Comparison of ENCODE assay signal across 9 mouse cellular contexts in genomic region chr3:68713550-68713949, GRCm38 (mm10). TPM values are rescaled to one million over a fixed set of nuclear protein-coding genes. Genes with fewer than 3 reads are reported as not detected.
DNase-seq lines count a peak whose midpoint lies in the region; ATAC-seq lines count a peak whose summit lies in the region.
"Had no signal": no experiment of that assay in that cellular context is flagged by ENCODE, and none has a peak within 500 bp of the region (broad histone marks: within the 10 kb centered on the region; RNA-seq: fewer than 3 reads in every experiment).

No protein-coding gene starts in this region.

- no peak overlapping the region for H3K27ac ChIP-seq in heart, embryonic 13.5 days (replicated peaks)
- H3K27ac ChIP-seq: neural tube, embryonic 13.5 days had no signal

- 6% methylated on average over 7 of the region's 7 CpGs for WGBS in heart, embryonic 13.5 days

- no peaks in the 10 kb centered on the region for H3K9me3 ChIP-seq in heart, embryonic 13.5 days
- H3K9me3 ChIP-seq: neural tube, embryonic 13.5 days had no signal

- H3K4me1 ChIP-seq in heart, embryonic 13.5 days = 0 out of 2 replicates have a peak, but pooled peaks cover 3% of the 10 kb centered on the region
- H3K4me1 ChIP-seq: neural tube, embryonic 13.5 days had no signal

- peak overlapping the region; percentile 60 for H3K4me2 ChIP-seq in heart, embryonic 13.5 days
- H3K4me2 ChIP-seq: neural tube, embryonic 13.5 days had no signal

- H3K4me3 ChIP-seq in heart, embryonic 13.5 days = peak overlapping the region; percentile 40
- H3K4me3 ChIP-seq: neural tube, embryonic 13.5 days had no signal

- DNase-seq in kidney, adult 18-20 months = peak; percentile 63
- DNase-seq in kidney, adult 11 months = no peak
- DNase-seq in T-cell, adult 2 months (ENCODE audit: low spot score) = peak; percentile 40
- peak; percentile 85 for DNase-seq in embryo, embryonic 10.5 days (ENCODE audit: low spot score)
- DNase-seq in kidney, postnatal 25 days = peak; percentile 55 to 83
- DNase-seq in lung, postnatal 14 days = peak; percentile 78
- peak; percentile 61 to 83 for DNase-seq in spleen, postnatal 4 days (ENCODE audit: low spot score in 2 of 2)

- H3K36me3 ChIP-seq in heart, embryonic 13.5 days = no peaks in the 10 kb centered on the region
- H3K36me3 ChIP-seq: neural tube, embryonic 13.5 days had no signal

- H3K9ac ChIP-seq in heart, embryonic 13.5 days = no peak overlapping the region
- H3K9ac ChIP-seq: neural tube, embryonic 13.5 days had no signal

- ATAC-seq in heart, embryonic 13.5 days (ENCODE audit: extremely low read depth, insufficient number of reproducible peaks, low FRiP score, low TSS enrichment) = no peak

- H3K27me3 ChIP-seq in heart, embryonic 13.5 days (replicated peaks) = no peaks in the 10 kb centered on the region
- H3K27me3 ChIP-seq: neural tube, embryonic 13.5 days had no signal

RNA-seq across cellular contexts. Expression of gene Il12a, which starts 23.1 kb away (rescaled TPM):
- 0.15 TPM in 1 of 2 replicates, not detected in the other for polyA plus RNA-seq in heart, embryonic 13.5 days (2015; fragmentation: Nextera tagmentation; extraction: Ambion mirVana)
- polyA plus RNA-seq: neural tube, embryonic 13.5 days had no signal
